In genomic region chr16:17771117-17771865, GRCm38 (mm10) we compare ENCODE assay signal across 12 mouse cellular contexts. TPM values are rescaled to one million over a fixed set of nuclear protein-coding genes. Genes with fewer than 3 reads are reported as not detected.
DNase-seq lines count a peak whose midpoint lies in the region; ATAC-seq and TF ChIP-seq lines count a peak whose summit lies in the region.
"Had no signal": no experiment of that assay in that cellular context is flagged by ENCODE, and none has a peak within 500 bp of the region (broad histone marks: within the 10 kb centered on the region; RNA-seq: fewer than 3 reads in every experiment).

No protein-coding gene starts in this region.

- H3K4me3 ChIP-seq in heart, adult 2 months: no peak overlapping the region
- H3K4me3 ChIP-seq in lung, embryonic 14.5 days (ENCODE audit: low read depth, low read length): no peak overlapping the region
- H3K4me3 ChIP-seq in heart, postnatal 0 days (ENCODE audit: low read depth, low read length): no peak overlapping the region
- H3K4me3 ChIP-seq in forebrain, embryonic 13.5 days: no peak overlapping the region
- H3K4me3 ChIP-seq: stomach, embryonic 15.5 days had no signal

- H3K4me1 ChIP-seq in heart, adult 2 months (ENCODE audit: control insufficient read depth, insufficient read depth, low read length): no peaks in the 10 kb centered on the region; the same call in 1 of the 2 replicates
- H3K4me1 ChIP-seq in lung, embryonic 14.5 days (ENCODE audit: insufficient read depth): no peaks in the 10 kb centered on the region
- no peaks in the 10 kb centered on the region for H3K4me1 ChIP-seq in heart, postnatal 0 days (ENCODE audit: control insufficient read depth, insufficient read depth)
- H3K4me1 ChIP-seq in forebrain, embryonic 13.5 days: no peaks in the 10 kb centered on the region
- H3K4me1 ChIP-seq: stomach, embryonic 15.5 days had no signal

- H3K27ac ChIP-seq in heart, adult 2 months: no peak overlapping the region
- H3K27ac ChIP-seq in lung, embryonic 14.5 days (ENCODE audit: low read depth): no peak overlapping the region
- H3K27ac ChIP-seq in heart, postnatal 0 days (ENCODE audit: low read depth): no peak overlapping the region
- H3K27ac ChIP-seq in forebrain, embryonic 13.5 days: no peak overlapping the region
- H3K27ac ChIP-seq: macrophage; stomach, embryonic 15.5 days had no signal

- no peak overlapping the region for H3K4me2 ChIP-seq in lung, embryonic 14.5 days
- H3K4me2 ChIP-seq in heart, postnatal 0 days (ENCODE audit: low read depth, low read length): no peak overlapping the region
- H3K4me2 ChIP-seq in forebrain, embryonic 13.5 days: no peak overlapping the region
- H3K4me2 ChIP-seq: stomach, embryonic 15.5 days had no signal

- H3K27me3 ChIP-seq in heart, adult 2 months (ENCODE audit: control insufficient read depth, insufficient read depth, low read length): no peaks in the 10 kb centered on the region
- H3K27me3 ChIP-seq in lung, embryonic 14.5 days (ENCODE audit: insufficient read depth, low read length): no peaks in the 10 kb centered on the region
- H3K27me3 ChIP-seq in heart, postnatal 0 days (ENCODE audit: control insufficient read depth, insufficient read depth, low read length): no peaks in the 10 kb centered on the region
- no peaks in the 10 kb centered on the region for H3K27me3 ChIP-seq in forebrain, embryonic 13.5 days
- H3K27me3 ChIP-seq: stomach, embryonic 15.5 days had no signal

- no peaks in the 10 kb centered on the region for H3K79me2 ChIP-seq in heart, adult 2 months (replicated peaks; ENCODE audit: control insufficient read depth, insufficient read depth, low read length)

- intact Hi-C loops in heart, adult 2 months (cut with DNase I): loop anchor here (2.0 kb wide), 1 partner anchor 32 kb away; no protein-coding TSS in a partner anchor

- TF ChIP-seq POLR2A in heart, adult 2 months (IDR thresholded peaks at IDR 0.05; ENCODE audit: insufficient read depth, low read depth, low read length): no peak

- H3K36me3 ChIP-seq in heart, adult 2 months (ENCODE audit: control insufficient read depth, insufficient read depth, low read length): peaks cover 6% of the 10 kb centered on the region; the same call in 1 of the 2 replicates
- H3K36me3 ChIP-seq in lung, embryonic 14.5 days (ENCODE audit: insufficient read depth): peaks cover 62% of the 10 kb centered on the region
- peaks cover 45% of the 10 kb centered on the region for H3K36me3 ChIP-seq in heart, postnatal 0 days (replicated peaks; ENCODE audit: control insufficient read depth, insufficient read depth, low read length)
- H3K36me3 ChIP-seq in forebrain, embryonic 13.5 days (ENCODE audit: poor library complexity, severe bottlenecking): peaks cover 69% of the 10 kb centered on the region

- TF ChIP-seq CTCF in heart, adult 2 months (IDR thresholded peaks at IDR 0.05): peak; percentile 68
- TF ChIP-seq CTCF in lung, embryonic 14.5 days (IDR thresholded peaks at IDR 0.05; ENCODE audit: low read depth): peak; percentile 42
- peak; percentile 44 for TF ChIP-seq CTCF in heart, postnatal 0 days (IDR thresholded peaks at IDR 0.05; ENCODE audit: low read depth)

- no peak for TF ChIP-seq EP300 in heart, adult 2 months (IDR thresholded peaks at IDR 0.05; ENCODE audit: insufficient read depth, low read depth, low read length)
- TF ChIP-seq EP300 in heart, postnatal 0 days (IDR thresholded peaks at IDR 0.05; ENCODE audit: low read depth): no peak

- no peak for ATAC-seq in lung, embryonic 14.5 days (ENCODE audit: insufficient read depth)
- ATAC-seq in heart, postnatal 0 days (ENCODE audit: insufficient read depth, low read depth): no peak
- ATAC-seq in forebrain, embryonic 13.5 days: no peak

- H3K9ac ChIP-seq in heart, adult 2 months (ENCODE audit: low read depth, low read length): no peak overlapping the region
- no peak overlapping the region for H3K9ac ChIP-seq in lung, embryonic 14.5 days
- H3K9ac ChIP-seq in heart, postnatal 0 days (replicated peaks; ENCODE audit: low read depth, low read length): no peak overlapping the region
- no peak overlapping the region for H3K9ac ChIP-seq in forebrain, embryonic 13.5 days
- H3K9ac ChIP-seq: stomach, embryonic 15.5 days had no signal

- H3K9me3 ChIP-seq in lung, embryonic 14.5 days (ENCODE audit: low read depth, low read length): no peaks in the 10 kb centered on the region
- no peaks in the 10 kb centered on the region for H3K9me3 ChIP-seq in heart, postnatal 0 days (replicated peaks; ENCODE audit: control insufficient read depth, low read length)
- H3K9me3 ChIP-seq in forebrain, embryonic 13.5 days (replicated peaks): no peaks in the 10 kb centered on the region
- H3K9me3 ChIP-seq: stomach, embryonic 15.5 days had no signal

- DNase-seq in heart, adult 2 months: peak in 1 of 2 experiments; percentile 34
- DNase-seq in heart, postnatal 4 days: no peak
- peak; percentile 36 for DNase-seq in lung, embryonic 14.5 days
- no peak for DNase-seq in lung, adult 18-20 months
- DNase-seq in NIH3T3 (ENCODE audit: low read depth): peak; percentile 91
- DNase-seq in heart, postnatal 0 days (ENCODE audit: low spot score): no peak
- no peak for DNase-seq in cerebellum, postnatal 25 days
- DNase-seq: cerebellum, adult 9-11 months; layer of hippocampus, postnatal 36 days had no signal

- WGBS in heart, adult 2 months: 57% methylated on average over 4 of the region's 4 CpGs
- WGBS in lung, embryonic 14.5 days: 70% methylated on average over 4 of the region's 4 CpGs
- WGBS in heart, postnatal 0 days: 63% methylated on average over 4 of the region's 4 CpGs
- 83% methylated on average over 4 of the region's 4 CpGs for WGBS in forebrain, embryonic 13.5 days

RNA-seq across cellular contexts. Expression of gene Klhl22, which starts 11.9 kb away (rescaled TPM):
- total RNA-seq in heart, adult 2 months (2021): 10 to 100 TPM; 17.3 to 18.6 TPM
- polyA plus RNA-seq in heart, adult 2 months (2012; rRNA removed): 23.6 and 30.2 TPM in 2 replicates
- 10 to 100 TPM; 24.6 to 25.1 TPM for total RNA-seq in heart, postnatal 4 days (2021)
- 67.0 and 70.7 TPM in 2 replicates for polyA plus RNA-seq in lung, embryonic 14.5 days (2014; fragmentation: Nextera tagmentation; extraction: Ambion mirVana)
- total RNA-seq in heart, postnatal 0 days (2014; rRNA removed; ENCODE audit: low replicate concordance): 42.0 and 47.4 TPM in 2 replicates
- 21.7 and 23.0 TPM in 2 replicates for polyA plus RNA-seq in heart, postnatal 0 days (2015; fragmentation: Nextera tagmentation; extraction: Ambion mirVana)
- polyA plus RNA-seq in forebrain, embryonic 13.5 days (2015; fragmentation: Nextera tagmentation; extraction: Ambion mirVana): 53.4 and 55.6 TPM in 2 replicates

RNA-seq across cellular contexts. Expression of gene Scarf2, which starts 25.8 kb away (rescaled TPM):
- total RNA-seq in heart, adult 2 months (2021): 1 to 10 TPM; 4.1 to 5.2 TPM
- 10.8 and 13.4 TPM in 2 replicates for polyA plus RNA-seq in heart, adult 2 months (2012; rRNA removed)
- total RNA-seq in heart, postnatal 4 days (2021): 10 to 100 TPM; 16.6 to 17.7 TPM
- polyA plus RNA-seq in lung, embryonic 14.5 days (2014; fragmentation: Nextera tagmentation; extraction: Ambion mirVana): 32.7 and 36.3 TPM in 2 replicates
- 19.3 and 25.4 TPM in 2 replicates for total RNA-seq in heart, postnatal 0 days (2014; rRNA removed; ENCODE audit: low replicate concordance)
- polyA plus RNA-seq in heart, postnatal 0 days (2015; fragmentation: Nextera tagmentation; extraction: Ambion mirVana): 2.6 and 2.8 TPM in 2 replicates
- 0.76 and 1.1 TPM in 2 replicates for polyA plus RNA-seq in forebrain, embryonic 13.5 days (2015; fragmentation: Nextera tagmentation; extraction: Ambion mirVana)

RNA-seq across cellular contexts. Expression of gene Med15, which starts 38.6 kb away (rescaled TPM):
- 10 to 100 TPM; 21.5 to 24.9 TPM for total RNA-seq in heart, adult 2 months (2021)
- 37.3 and 44.3 TPM in 2 replicates for polyA plus RNA-seq in heart, adult 2 months (2012; rRNA removed)
- total RNA-seq in heart, postnatal 4 days (2021): 10 to 100 TPM; 40.4 to 44.4 TPM
- 40.8 and 46.0 TPM in 2 replicates for polyA plus RNA-seq in lung, embryonic 14.5 days (2014; fragmentation: Nextera tagmentation; extraction: Ambion mirVana)
- total RNA-seq in heart, postnatal 0 days (2014; rRNA removed; ENCODE audit: low replicate concordance): 40.2 and 63.7 TPM in 2 replicates
- polyA plus RNA-seq in heart, postnatal 0 days (2015; fragmentation: Nextera tagmentation; extraction: Ambion mirVana): 18.0 and 18.6 TPM in 2 replicates
- polyA plus RNA-seq in forebrain, embryonic 13.5 days (2015; fragmentation: Nextera tagmentation; extraction: Ambion mirVana): 42.0 and 45.2 TPM in 2 replicates

Comparison
In these comparisons a context has a peak if more than half of its experiments do, and no peak if none do; other contexts are left out.
1. DNase-seq: peak in lung, embryonic 14.5 days (single experiment) and NIH3T3 (single experiment); none in heart, postnatal 4 days (single experiment), lung, adult 18-20 months (0 of 2), heart, postnatal 0 days (single experiment) and cerebellum, postnatal 25 days (0 of 2).
2. Peak in every context shown above with its lines, with median percentiles within 50 percentile points of each other: CTCF ChIP-seq.